Comparison of ENCODE assay signal across 13 mouse cellular contexts in the genomic region with DNA sequence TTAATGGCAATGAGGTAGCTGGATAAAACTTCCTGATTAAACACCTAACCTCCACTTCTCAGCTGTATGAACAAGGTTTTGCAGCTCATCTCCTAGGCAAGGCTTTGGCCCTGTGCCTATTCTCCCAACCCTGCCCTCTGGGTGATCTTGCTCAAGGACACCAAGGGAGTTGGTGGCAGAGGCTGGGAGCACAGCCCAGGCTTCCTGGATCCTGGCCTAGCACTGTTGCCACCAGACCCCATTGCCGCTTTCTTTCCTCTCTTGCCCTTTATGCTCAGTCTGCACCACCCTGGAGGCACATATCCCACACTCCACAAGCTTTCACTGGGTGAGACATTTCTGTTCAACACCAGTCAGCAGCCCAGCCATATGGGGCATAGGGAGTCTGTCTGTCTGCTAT. TPM values are rescaled to one million over a fixed set of nuclear protein-coding genes. Genes with fewer than 3 reads are reported as not detected.
DNase-seq lines count a peak whose midpoint lies in the region; ATAC-seq and TF ChIP-seq lines count a peak whose summit lies in the region.
"Had no signal": no experiment of that assay in that cellular context is flagged by ENCODE, and none has a peak within 500 bp of the region (broad histone marks: within the 10 kb centered on the region; RNA-seq: fewer than 3 reads in every experiment).

No protein-coding gene starts in this region.

- H3K4me3 ChIP-seq in lung, postnatal 0 days (ENCODE audit: low read depth, low read length), result no peak overlapping the region
- H3K4me3 ChIP-seq in heart, postnatal 0 days (ENCODE audit: low read depth, low read length), result no peak overlapping the region
- H3K4me3 ChIP-seq: embryonic facial prominence, embryonic 13.5 days; forebrain, embryonic 15.5 days had no signal

- H3K27me3 ChIP-seq in lung, postnatal 0 days (replicated peaks; ENCODE audit: insufficient read depth, low read length), result no peaks in the 10 kb centered on the region
- H3K27me3 ChIP-seq in heart, postnatal 0 days (ENCODE audit: control insufficient read depth, insufficient read depth, low read length), result no peaks in the 10 kb centered on the region
- H3K27me3 ChIP-seq: CH12.LX had no signal

- H3K4me1 ChIP-seq in lung, postnatal 0 days (ENCODE audit: insufficient read depth, low read depth, low read length), result peaks cover 5% of the 10 kb centered on the region; the same call in 1 of the 2 replicates
- peaks cover 8% of the 10 kb centered on the region; the same call in 1 of the 2 replicates for H3K4me1 ChIP-seq in heart, postnatal 0 days (ENCODE audit: control insufficient read depth, insufficient read depth)
- H3K4me1 ChIP-seq: embryonic facial prominence, embryonic 13.5 days; forebrain, embryonic 15.5 days had no signal

- DNase-seq in heart, adult 9 months (ENCODE audit: low spot score in 2 of 2), result peak; percentile 19 to 52
- no peak for DNase-seq in heart, postnatal 36 days
- no peak for DNase-seq in lung, postnatal 0 days (ENCODE audit: low spot score)
- no peak for DNase-seq in lung, postnatal 10 days
- DNase-seq in adrenal gland, postnatal 36 days, result peak; percentile 79 to 81
- DNase-seq in heart, postnatal 0 days (ENCODE audit: low spot score), result no peak
- no peak for DNase-seq in thymus, adult 18-20 months
- DNase-seq in Muller cell, postnatal 12 days (ENCODE audit: inconsistent ontology term), result no peak
- DNase-seq: retina, postnatal 1 day had no signal

- ATAC-seq in lung, postnatal 0 days, result no peak
- ATAC-seq in heart, postnatal 0 days (ENCODE audit: insufficient read depth, low read depth), result peak; percentile 68
- ATAC-seq: forebrain, embryonic 15.5 days had no signal

- no peak for TF ChIP-seq CTCF in lung, postnatal 0 days (IDR thresholded peaks at IDR 0.05)
- TF ChIP-seq CTCF in heart, postnatal 0 days (IDR thresholded peaks at IDR 0.05; ENCODE audit: low read depth), result no peak

- WGBS in lung, postnatal 0 days, result 100% methylated on average over 1 of the region's 1 CpGs
- 67% methylated on average over 1 of the region's 1 CpGs for WGBS in heart, postnatal 0 days

- H3K9ac ChIP-seq in lung, postnatal 0 days (replicated peaks; ENCODE audit: low read depth), result no peak overlapping the region
- H3K9ac ChIP-seq in heart, postnatal 0 days (replicated peaks; ENCODE audit: low read depth, low read length), result no peak overlapping the region
- H3K9ac ChIP-seq: embryonic facial prominence, embryonic 13.5 days; forebrain, embryonic 15.5 days; liver, embryonic 14.5 days had no signal

- H3K27ac ChIP-seq in lung, postnatal 0 days (ENCODE audit: low read length), result peak overlapping the region; percentile 38; the same call in 1 of the 2 replicates
- H3K27ac ChIP-seq in heart, postnatal 0 days (ENCODE audit: low read depth), result peak overlapping the region; percentile 76
- H3K27ac ChIP-seq: embryonic facial prominence, embryonic 13.5 days; forebrain, embryonic 15.5 days; liver, embryonic 14.5 days had no signal

- intact Hi-C loops in heart, postnatal 36 days (cut with DNase I), result no loop called here

- no peak overlapping the region for H3K4me2 ChIP-seq in lung, postnatal 0 days (replicated peaks; ENCODE audit: low read depth, low read length)
- H3K4me2 ChIP-seq in heart, postnatal 0 days (ENCODE audit: low read depth, low read length), result no peak overlapping the region
- H3K4me2 ChIP-seq: embryonic facial prominence, embryonic 13.5 days; forebrain, embryonic 15.5 days had no signal

- H3K9me3 ChIP-seq in lung, postnatal 0 days (ENCODE audit: low read length), result no peaks in the 10 kb centered on the region
- no peaks in the 10 kb centered on the region for H3K9me3 ChIP-seq in heart, postnatal 0 days (replicated peaks; ENCODE audit: control insufficient read depth, low read length)
- H3K9me3 ChIP-seq: embryonic facial prominence, embryonic 13.5 days; forebrain, embryonic 15.5 days had no signal

- TF ChIP-seq EP300 in lung, postnatal 0 days (IDR thresholded peaks at IDR 0.05), result no peak
- no peak for TF ChIP-seq EP300 in heart, postnatal 0 days (IDR thresholded peaks at IDR 0.05; ENCODE audit: low read depth)

- no peaks in the 10 kb centered on the region for H3K36me3 ChIP-seq in lung, postnatal 0 days (ENCODE audit: insufficient read depth, low read length)
- H3K36me3 ChIP-seq in heart, postnatal 0 days (replicated peaks; ENCODE audit: control insufficient read depth, insufficient read depth, low read length), result no peaks in the 10 kb centered on the region
- H3K36me3 ChIP-seq: embryonic facial prominence, embryonic 13.5 days; forebrain, embryonic 15.5 days had no signal

RNA-seq across cellular contexts. Expression of a gene that starts 35.7 kb away (rescaled TPM):
- 100 to 1,000 TPM; 149 to 172 TPM for total RNA-seq in heart, postnatal 36 days (2021)
- 236 and 380 TPM in 2 replicates for polyA plus RNA-seq in lung, postnatal 0 days (2015; fragmentation: Nextera tagmentation; extraction: Ambion mirVana)
- 100 to 1,000 TPM; 118 to 142 TPM for total RNA-seq in adrenal gland, postnatal 36 days (2021)
- total RNA-seq in heart, postnatal 0 days (2014; rRNA removed; ENCODE audit: low replicate concordance), result 187 and 240 TPM in 2 replicates
- 165 and 172 TPM in 2 replicates for polyA plus RNA-seq in heart, postnatal 0 days (2015; fragmentation: Nextera tagmentation; extraction: Ambion mirVana)

Comparison
In these comparisons a context has a peak if more than half of its experiments do, and no peak if none do; other contexts are left out.
1. DNase-seq: peak in heart, adult 9 months (2 of 2) and adrenal gland, postnatal 36 days (2 of 2); none in heart, postnatal 36 days (0 of 2), lung, postnatal 0 days (single experiment), lung, postnatal 10 days (single experiment), heart, postnatal 0 days (single experiment), thymus, adult 18-20 months (0 of 2) and Muller cell, postnatal 12 days (single experiment).